Mouse (Mus musculus) stomach, embryonic 14.5 days (tissue): ENCODE measurements at regions not wholly inside any gene's neighbourhood (a gene's known extent, or its start where the extent isn't known, plus 50 kb on each side); places are given as distances from the start of the nearest gene placed in this dataset.

Experiments used
- ATAC-seq: fragments of 200-750 bp; cut with Nextera tagmentation; 2 replicates; pipeline ENCODE4 v1.8.0; 2017; ENCODE audit warnings: low read depth, moderate TSS enrichment; ENCODE audit not compliant: insufficient number of reproducible peaks, insufficient read depth, low FRiP score
- H3K27ac ChIP-seq: fragments of 300-500 bp; sonication (generic); 2 replicates; pipeline ENCODE4 v1.5.1; 2014; ENCODE audit warnings: mild to moderate bottlenecking, low read length, moderate library complexity, mixed read lengths
- H3K27me3 ChIP-seq: fragments of 300-500 bp; sonication (generic); 2 replicates; pipeline ENCODE4 v1.6.1; 2014; ENCODE audit warnings: low read length, control low read depth, mixed read lengths; ENCODE audit not compliant: control insufficient read depth, insufficient read depth
- H3K36me3 ChIP-seq: fragments of 300-500 bp; sonication (generic); 2 replicates; pipeline ENCODE4 v1.6.1; 2014; ENCODE audit warnings: mild to moderate bottlenecking, control low read depth, low read length, moderate library complexity, mixed read lengths; ENCODE audit not compliant: control insufficient read depth, insufficient read depth
- H3K4me1 ChIP-seq: fragments of 300-500 bp; sonication (generic); 2 replicates; pipeline ENCODE4 v1.6.1; 2014; ENCODE audit warnings: low read length, control low read depth, mixed read lengths; ENCODE audit not compliant: control insufficient read depth, insufficient read depth
- H3K4me2 ChIP-seq: fragments of 300-500 bp; sonication (generic); replicated peaks from 2 replicates; pipeline ENCODE4 v1.6.1; 2014; ENCODE audit warnings: low read depth, low read length, control low read depth
- H3K4me3 ChIP-seq: fragments of 300-500 bp; sonication (generic); 2 replicates; pipeline ENCODE4 v1.5.1; 2014; ENCODE audit warnings: low read depth, low read length, control low read depth
- H3K9ac ChIP-seq: fragments of 300-500 bp; sonication (generic); replicated peaks from 2 replicates; pipeline ENCODE4 v1.6.1; 2014; ENCODE audit warnings: low read depth, mild to moderate bottlenecking, control low read depth, low read length, moderate library complexity, mixed read lengths
- H3K9me3 ChIP-seq: fragments of 300-500 bp; sonication (generic); 2 replicates; pipeline ENCODE4 v1.6.1; 2016; ENCODE audit warnings: low read depth, low read length, control low read depth; ENCODE audit not compliant: control insufficient read depth
- WGBS: fragments of 180-500 bp; shearing (Covaris S2); extraction: QIAGEN DNeasy Blood & Tissue Kit; methylation state at CpG from one replicate; pipeline ENCODE4 v1.1.7; 2014; 5-methylcytosine and 5-hydroxymethylcytosine counted together

- ATAC-seq: no peak
- no peaks in the 10 kb centered on the region for H3K4me1 ChIP-seq
- no peaks in the 10 kb centered on the region for H3K36me3 ChIP-seq
- WGBS: 64% methylated on average over 5 of the region's 5 CpGs
- no peak overlapping the region for H3K27ac ChIP-seq
- no peak overlapping the region for H3K4me2 ChIP-seq
- H3K4me3 ChIP-seq: no peak overlapping the region
- no peaks in the 10 kb centered on the region for H3K9me3 ChIP-seq
- H3K9ac ChIP-seq: no peak overlapping the region
- no peaks in the 10 kb centered on the region for H3K27me3 ChIP-seq
Observed at GRCm38 (mm10) chr1:163650577-163651180, 74.4 kb downstream of the Mettl11b start.

DNA sequence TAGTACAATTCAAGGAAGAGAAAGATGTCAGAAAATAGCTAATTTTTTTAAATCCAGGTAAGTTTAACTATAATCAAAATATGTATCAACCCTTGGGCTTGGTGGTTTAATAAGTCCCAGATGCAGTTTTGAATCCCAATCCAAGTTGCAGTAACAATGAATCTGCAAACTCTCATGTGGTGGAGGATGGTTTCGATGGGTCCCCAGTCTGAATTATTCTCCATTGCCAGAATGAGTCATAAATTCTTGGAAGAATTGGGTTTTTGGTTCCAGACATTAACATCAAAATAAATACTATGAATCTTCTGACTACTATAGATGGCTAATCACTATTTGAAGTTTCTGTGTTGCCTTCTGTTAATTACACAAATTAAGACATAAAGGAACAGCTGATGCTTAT lies 82.9 kb downstream of the Mettl11b start:
- no peak overlapping the region for H3K9ac ChIP-seq
- H3K27ac ChIP-seq: no peak overlapping the region
- H3K4me3 ChIP-seq: no peak overlapping the region

GRCm38 (mm10) chr1:163640527-163641228 lies 84.4 kb downstream of the Mettl11b start:
- Histone ChIP-seq H3K27ac (no peak overlapping the region), H3K9ac (no peak overlapping the region), H3K27me3 (no peaks in the 10 kb centered on the region), H3K9me3 (no peaks in the 10 kb centered on the region), H3K4me3 (no peak overlapping the region), H3K36me3 (no peaks in the 10 kb centered on the region), H3K4me2 (no peak overlapping the region), H3K4me1 (no peaks in the 10 kb centered on the region)
- no peak for ATAC-seq
- 67% methylated on average over 9 of the region's 9 CpGs for WGBS

More for the DNA sequence above, 82.9 kb downstream of the Mettl11b start:
- Histone ChIP-seq H3K4me2 (no peak overlapping the region), H3K27me3 (no peaks in the 10 kb centered on the region), H3K36me3 (no peaks in the 10 kb centered on the region), H3K4me1 (no peaks in the 10 kb centered on the region), H3K9me3 (no peaks in the 10 kb centered on the region)
- 90% methylated on average over 1 of the region's 1 CpGs for WGBS
- ATAC-seq: no peak

DNA sequence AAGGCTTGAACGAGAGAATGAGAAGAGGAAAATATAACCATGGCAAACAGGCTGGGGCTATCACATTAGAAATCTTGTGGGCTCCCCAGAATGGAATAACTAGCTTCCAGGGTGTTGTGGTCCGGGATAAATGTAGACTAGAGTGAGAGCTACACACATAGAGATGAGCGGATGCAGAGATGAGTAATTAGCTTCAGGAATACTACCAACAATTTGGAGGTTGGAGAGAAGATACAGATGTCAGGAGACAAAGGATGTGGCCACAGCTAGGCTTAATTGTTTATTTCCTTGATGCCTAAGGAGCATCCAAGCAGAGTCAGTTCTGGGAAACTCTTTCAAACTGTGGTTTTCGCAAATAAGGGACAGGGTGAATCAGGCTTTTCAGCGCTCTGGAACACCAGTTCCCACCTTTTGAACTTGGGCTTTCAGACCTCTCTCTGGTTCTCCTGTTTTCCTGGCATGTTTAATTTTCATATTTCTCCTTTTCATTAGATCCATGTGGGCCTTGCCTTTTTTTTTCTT lies 94.7 kb downstream of the Mettl11b start:
- H3K9ac ChIP-seq: no peak overlapping the region
- no peak overlapping the region for H3K27ac ChIP-seq
- WGBS: 73% methylated on average over 5 of the region's 5 CpGs
- H3K36me3 ChIP-seq: no peaks in the 10 kb centered on the region
- H3K4me2 ChIP-seq: no peak overlapping the region
- no peaks in the 10 kb centered on the region for H3K4me1 ChIP-seq
- H3K4me3 ChIP-seq: no peak overlapping the region
- H3K9me3 ChIP-seq: no peaks in the 10 kb centered on the region
- ATAC-seq: no peak
- no peaks in the 10 kb centered on the region for H3K27me3 ChIP-seq

- no peak overlapping the region for H3K4me3 ChIP-seq
- H3K4me1 ChIP-seq: no peaks in the 10 kb centered on the region
- ATAC-seq: no peak
- no peak overlapping the region for H3K27ac ChIP-seq
- no peaks in the 10 kb centered on the region for H3K36me3 ChIP-seq
- H3K9me3 ChIP-seq: no peaks in the 10 kb centered on the region
- H3K27me3 ChIP-seq: no peaks in the 10 kb centered on the region
- H3K4me2 ChIP-seq: no peak overlapping the region
- H3K9ac ChIP-seq: no peak overlapping the region
- WGBS: 80% methylated on average over 4 of the region's 4 CpGs
Observed at GRCm38 (mm10) chr1:163624887-163625286, 100.1 kb downstream of the Mettl11b start.

- no peak overlapping the region for H3K4me3 ChIP-seq
- WGBS: 83% methylated on average over 3 of the region's 3 CpGs
- no peak overlapping the region for H3K9ac ChIP-seq
- H3K4me2 ChIP-seq: no peak overlapping the region
- H3K4me1 ChIP-seq: 0 out of 2 replicates have a peak, but pooled peaks cover 4% of the 10 kb centered on the region
- no peaks in the 10 kb centered on the region for H3K9me3 ChIP-seq
- no peak overlapping the region for H3K27ac ChIP-seq
- H3K36me3 ChIP-seq: no peaks in the 10 kb centered on the region
- no peak for ATAC-seq
- no peaks in the 10 kb centered on the region for H3K27me3 ChIP-seq
Observed at GRCm38 (mm10) chr1:163621293-163621692, 103.7 kb downstream of the Mettl11b start.

GRCm38 (mm10) chr1:163619831-163620230 lies 105.2 kb downstream of the Mettl11b start:
- Histone ChIP-seq H3K4me2 (no peak overlapping the region), H3K4me3 (no peak overlapping the region), H3K4me1 (0 out of 2 replicates have a peak, but pooled peaks cover 4% of the 10 kb centered on the region), H3K9me3 (no peaks in the 10 kb centered on the region), H3K9ac (no peak overlapping the region), H3K36me3 (no peaks in the 10 kb centered on the region), H3K27ac (no peak overlapping the region), H3K27me3 (no peaks in the 10 kb centered on the region)
- no peak for ATAC-seq
- 66% methylated on average over 7 of the region's 7 CpGs for WGBS

GRCm38 (mm10) chr1:163618132-163618531 lies 106.9 kb downstream of the Mettl11b start:
- no peak overlapping the region for H3K4me3 ChIP-seq
- H3K36me3 ChIP-seq: no peaks in the 10 kb centered on the region
- ATAC-seq: no peak
- H3K27me3 ChIP-seq: no peaks in the 10 kb centered on the region
- H3K4me1 ChIP-seq: 0 out of 2 replicates have a peak, but pooled peaks cover 4% of the 10 kb centered on the region
- H3K9ac ChIP-seq: no peak overlapping the region
- 43% methylated on average over 3 of the region's 3 CpGs for WGBS
- no peak overlapping the region for H3K27ac ChIP-seq
- no peaks in the 10 kb centered on the region for H3K9me3 ChIP-seq
- H3K4me2 ChIP-seq: no peak overlapping the region
